Mouse (Mus musculus): ENCODE results near the gene Aldh4a1.

DNA sequence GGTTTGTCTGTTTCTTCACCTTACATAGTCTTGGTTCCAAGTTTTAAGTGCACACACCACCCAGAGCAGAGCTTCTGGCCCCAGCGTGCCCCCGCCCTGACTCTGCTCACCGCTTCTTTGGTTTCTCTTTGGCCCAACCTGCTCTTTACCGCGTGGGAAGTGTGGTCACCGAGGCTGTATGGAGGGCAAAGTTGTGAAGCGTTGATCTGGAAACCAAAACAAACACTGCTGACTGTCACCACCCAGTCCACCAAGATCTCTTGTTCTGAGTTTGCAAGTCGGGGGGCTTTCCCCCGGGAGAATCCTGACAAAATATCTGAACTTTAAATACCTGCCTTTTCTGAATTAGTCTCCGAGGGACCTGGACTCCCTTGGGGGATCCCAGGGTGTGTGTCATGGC is 43.7 kb upstream of the Aldh4a1 start:
- TF ChIP-seq GATA1 (IDR thresholded peaks at IDR 0.05; ENCODE audit: borderline replicate concordance, low read length) (no peak), FLI1 (IDR thresholded peaks at IDR 0.05; ENCODE audit: low read length) (no peak)

Data from megakaryocyte, embryonic 14.5 days (primary cell).